In the genomic region with DNA sequence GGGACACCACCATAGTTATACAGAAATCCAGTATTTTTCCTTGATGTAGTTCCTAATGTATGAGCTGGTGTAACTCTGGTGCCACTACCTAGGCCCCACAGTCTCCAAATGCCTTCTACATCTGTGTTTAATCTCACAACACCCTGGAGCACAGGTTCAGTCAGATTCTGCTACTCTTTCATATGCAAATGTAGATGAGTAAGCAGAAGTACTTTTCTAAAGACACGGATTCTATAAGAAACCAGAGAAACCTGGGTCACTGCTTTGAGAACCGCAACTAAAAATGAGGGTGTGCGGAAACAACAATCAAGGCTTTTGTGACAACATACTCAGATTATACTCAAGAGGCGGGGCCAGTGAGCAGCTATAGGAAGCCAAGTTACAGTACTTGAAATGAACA, we compare ENCODE assay signal across 30 mouse cellular contexts. TPM values are rescaled to one million over a fixed set of nuclear protein-coding genes. Genes with fewer than 3 reads are reported as not detected.
DNase-seq lines count a peak whose midpoint lies in the region; ATAC-seq lines count a peak whose summit lies in the region.
"Had no signal": no experiment of that assay in that cellular context is flagged by ENCODE, and none has a peak within 500 bp of the region (broad histone marks: within the 10 kb centered on the region; RNA-seq: fewer than 3 reads in every experiment).

No protein-coding gene starts in this region.

- no peak for DNase-seq in frontal cortex, postnatal 14 days (ENCODE audit: low spot score in 2 of 2)
- DNase-seq in ES-CJ7 (ENCODE audit: low read depth, low spot score) (peak; percentile 43), ZHBTc4 (ENCODE audit: low read depth, low spot score) (peak; percentile 43)
- no peak for DNase-seq in urinary bladder, adult 18-20 months (ENCODE audit: low spot score in 2 of 2)
- no peak for DNase-seq in embryo, embryonic 10 days (ENCODE audit: low spot score)
- DNase-seq: adrenal gland, postnatal 10 days; adrenal gland, postnatal 36 days; B cell, adult 2 months; cerebellum, adult 11 months; cerebellum, adult 8-10 months; cerebellum, postnatal 10 days; cerebellum, postnatal 36 days; gastrocnemius, postnatal 25 days; heart, adult 2 months; heart, postnatal 14 days; kidney, adult 2 months had no signal

- 57% methylated on average over 4 of the region's 4 CpGs for WGBS in midbrain, embryonic 15.5 days

- peaks cover 3% of the 10 kb centered on the region for H3K27me3 ChIP-seq in midbrain, embryonic 15.5 days (replicated peaks)
- H3K27me3 ChIP-seq: embryonic facial prominence, embryonic 12.5 days; forebrain, embryonic 13.5 days; heart, embryonic 13.5 days; hindbrain, embryonic 12.5 days; hindbrain, embryonic 15.5 days; Patski had no signal

- H3K4me1 ChIP-seq in midbrain, embryonic 15.5 days, result no peaks in the 10 kb centered on the region
- H3K4me1 ChIP-seq: embryonic facial prominence, embryonic 12.5 days; forebrain, embryonic 13.5 days; heart, embryonic 10.5 days; hindbrain, embryonic 12.5 days; hindbrain, embryonic 15.5 days had no signal

- no peaks in the 10 kb centered on the region for H3K9me3 ChIP-seq in midbrain, embryonic 15.5 days
- H3K9me3 ChIP-seq: embryonic facial prominence, embryonic 12.5 days; forebrain, embryonic 10.5 days; forebrain, embryonic 13.5 days; G1E; heart, embryonic 10.5 days; heart, embryonic 13.5 days; hindbrain, embryonic 12.5 days; hindbrain, embryonic 15.5 days had no signal

- H3K4me3 ChIP-seq in midbrain, embryonic 15.5 days, result no peak overlapping the region
- H3K4me3 ChIP-seq: embryonic facial prominence, embryonic 12.5 days; forebrain, embryonic 10.5 days; forebrain, embryonic 13.5 days; heart, adult 2 months; heart, embryonic 10.5 days; heart, embryonic 13.5 days; hindbrain, embryonic 12.5 days; hindbrain, embryonic 15.5 days had no signal

- 0 out of 2 replicates have a peak, but pooled peaks have one; percentile 14 for ATAC-seq in frontal cortex, adult (ENCODE audit: low TSS enrichment)
- no peak for ATAC-seq in midbrain, embryonic 15.5 days (replicated peaks)
- ATAC-seq: activated CD4-positive, CD25-positive, alpha-beta regulatory T cell, adult 4 months; forebrain, embryonic 13.5 days; forebrain, embryonic 16.5 days; intestine, postnatal 0 days; Patski had no signal

- H3K27ac ChIP-seq in midbrain, embryonic 15.5 days, result no peak overlapping the region
- H3K27ac ChIP-seq: embryonic facial prominence, embryonic 12.5 days; forebrain, embryonic 10.5 days; forebrain, embryonic 13.5 days; heart, adult 2 months; heart, embryonic 10.5 days; heart, embryonic 13.5 days; hindbrain, embryonic 12.5 days; hindbrain, embryonic 15.5 days had no signal

- no peak overlapping the region for H3K9ac ChIP-seq in midbrain, embryonic 15.5 days
- H3K9ac ChIP-seq: embryonic facial prominence, embryonic 12.5 days; forebrain, embryonic 13.5 days; heart, embryonic 13.5 days; hindbrain, embryonic 12.5 days; hindbrain, embryonic 15.5 days had no signal

- H3K36me3 ChIP-seq in midbrain, embryonic 15.5 days (replicated peaks), result no peaks in the 10 kb centered on the region
- H3K36me3 ChIP-seq: embryonic facial prominence, embryonic 12.5 days; forebrain, embryonic 10.5 days; G1E; heart, embryonic 10.5 days; heart, embryonic 13.5 days; hindbrain, embryonic 12.5 days; hindbrain, embryonic 15.5 days had no signal

- H3K4me2 ChIP-seq in midbrain, embryonic 15.5 days, result no peak overlapping the region
- H3K4me2 ChIP-seq: embryonic facial prominence, embryonic 12.5 days; forebrain, embryonic 13.5 days; heart, embryonic 13.5 days; hindbrain, embryonic 12.5 days; hindbrain, embryonic 15.5 days had no signal

RNA-seq across cellular contexts. Expression of a gene that starts 57.6 kb away (rescaled TPM):
- 0.72 and 0.74 TPM in 2 replicates for polyA plus RNA-seq in midbrain, embryonic 15.5 days (2015; fragmentation: Nextera tagmentation; extraction: Ambion mirVana)
- polyA plus RNA-seq: activated CD4-positive, CD25-positive, alpha-beta regulatory T cell, adult 4 months; forebrain, embryonic 10.5 days; G1E had no signal

Comparison
In these comparisons a context has a peak if more than half of its experiments do, and no peak if none do; other contexts are left out.
1. DNase-seq: peak in ES-CJ7 (single experiment) and ZHBTc4 (single experiment); none in frontal cortex, postnatal 14 days (0 of 2), urinary bladder, adult 18-20 months (0 of 2) and embryo, embryonic 10 days (single experiment).